Mouse (Mus musculus) small intestine, adult 2 months (tissue): ENCODE data around the gene Rab11fip4.

Source experiments
- CTCF ChIP-seq: fragments of 200-500 bp; IDR thresholded peaks from 2 replicates; pipeline ENCODE4 v1.5.1; 2012; ENCODE audit warnings: low read depth, mild to moderate bottlenecking, control low read depth, inconsistent platforms, low read length, moderate library complexity, mixed read lengths; ENCODE audit not compliant: insufficient replicate concordance, insufficient read length; ENCODE audit errors: extremely low read depth
- POLR2A ChIP-seq: fragments of 200-500 bp; IDR thresholded peaks from 2 replicates; pipeline ENCODE4 v1.6.1; 2012; ENCODE audit warnings: low read depth, mild to moderate bottlenecking, control low read depth, inconsistent platforms, low read length, moderate library complexity

- TF ChIP-seq CTCF (no peak), POLR2A (no peak)
These were observed 122.7 kb downstream of the Rab11fip4 start for GRCm38 (mm10) chr11:79713678-79714077.
